Mouse (Mus musculus) MEL (cell line): ENCODE data around the gene Apbb2. TPM values are rescaled to one million over a fixed set of nuclear protein-coding genes. Genes with fewer than 3 reads are reported as not detected.

Source experiments
- DNase-seq: peaks from one replicate; pipeline ENCODE4 v3.0.0; 2011; ENCODE audit warnings: low read depth, low spot score
- H3K27ac ChIP-seq: 2 replicates; pipeline ENCODE4 v1.5.1; 2012; ENCODE audit warnings: low read depth, mild to moderate bottlenecking, control low read depth, low read length, moderate library complexity; ENCODE audit not compliant: control insufficient read depth
- H3K27me3 ChIP-seq, 2 experiments: fragments of 150-350 bp in 1 of 2; sonication (generic) in 1 of 2; 2 replicates each; pipeline ENCODE4 v1.6.1; 2012; ENCODE audit warnings: low read length in 2 of 2, mild to moderate bottlenecking in 2 of 2, improper control_type of control experiment in 1 of 2, moderate library complexity in 1 of 2; ENCODE audit not compliant: insufficient read depth in 2 of 2, control insufficient read depth in 1 of 2
- H3K36me3 ChIP-seq, 2 experiments: 2 replicates each; pipeline ENCODE4 v1.6.1; 2012 to 2014; ENCODE audit warnings: low read length in 2 of 2, improper control_type of control experiment in 1 of 2, inconsistent platforms in 1 of 2, mild to moderate bottlenecking in 1 of 2; ENCODE audit not compliant: insufficient read depth in 2 of 2, control insufficient read depth in 1 of 2
- H3K4me1 ChIP-seq, 2 experiments: fragments of 150-350 bp in 1 of 2; sonication (generic) in 1 of 2; 2 replicates each; pipeline ENCODE4 v1.6.1; 2012; ENCODE audit warnings: low read length in 2 of 2, improper control_type of control experiment in 1 of 2, mild to moderate bottlenecking in 1 of 2; ENCODE audit not compliant: insufficient read depth in 2 of 2, control insufficient read depth in 1 of 2
- H3K4me3 ChIP-seq, 2 experiments: fragments of 150-350 bp in 1 of 2; sonication (generic) in 1 of 2; 2 replicates each; pipeline ENCODE4 v1.5.1; 2012; ENCODE audit warnings: low read depth in 2 of 2, low read length in 2 of 2, mild to moderate bottlenecking in 2 of 2, moderate library complexity in 2 of 2, control low read depth in 1 of 2, improper control_type of control experiment in 1 of 2; ENCODE audit not compliant: control insufficient read depth in 1 of 2, insufficient read depth in 1 of 2
- H3K79me2 ChIP-seq: 2 replicates; pipeline ENCODE4 v1.6.1; 2012; ENCODE audit warnings: mild to moderate bottlenecking, low read length, moderate library complexity; ENCODE audit not compliant: control insufficient read depth, poor library complexity, insufficient read depth
- H3K9ac ChIP-seq: 2 replicates; pipeline ENCODE4 v1.6.1; 2012; ENCODE audit warnings: low read depth, mild to moderate bottlenecking, control low read depth, low read length, moderate library complexity; ENCODE audit not compliant: control insufficient read depth, poor library complexity, severe bottlenecking
- H3K9me3 ChIP-seq: fragments of 150-350 bp; sonication (generic); replicated peaks from 2 replicates; pipeline ENCODE4 v1.6.1; 2012; ENCODE audit warnings: mild to moderate bottlenecking, low read length, improper control_type of control experiment, moderate library complexity; ENCODE audit not compliant: insufficient read depth
- E2F4 ChIP-seq: IDR thresholded peaks from 2 replicates; pipeline ENCODE4 v1.6.1; 2011; ENCODE audit warnings: low read depth, low read length, improper control_type of control experiment, borderline replicate concordance
- EP300 ChIP-seq, 2 experiments: IDR thresholded peaks; 2 replicates each; pipeline ENCODE4 v1.6.1; 2011; ENCODE audit warnings: improper control_type of control experiment in 2 of 2, low read length in 2 of 2, low read depth in 1 of 2, mild to moderate bottlenecking in 1 of 2
- GABPA ChIP-seq: IDR thresholded peaks from 2 replicates; pipeline ENCODE4 v1.6.1; 2012; ENCODE audit warnings: low read depth, mild to moderate bottlenecking, inconsistent platforms, low read length, improper control_type of control experiment, moderate library complexity
- GATA1 ChIP-seq: IDR thresholded peaks from 2 replicates; pipeline ENCODE4 v1.6.1; 2011; ENCODE audit warnings: low read depth, low read length, improper control_type of control experiment
- JUND ChIP-seq: IDR thresholded peaks from 2 replicates; pipeline ENCODE4 v1.6.1; 2011; ENCODE audit warnings: low read depth, mild to moderate bottlenecking, improper control_type of control experiment, low read length
- MAX ChIP-seq: IDR thresholded peaks from 2 replicates; pipeline ENCODE4 v1.6.1; 2011; ENCODE audit warnings: low read length, improper control_type of control experiment
- MEF2A ChIP-seq: IDR thresholded peaks from 2 replicates; pipeline ENCODE4 v1.6.1; 2014; ENCODE audit warnings: low read depth, mild to moderate bottlenecking, inconsistent platforms, low read length, improper control_type of control experiment; ENCODE audit not compliant: poor library complexity, insufficient replicate concordance, severe bottlenecking; ENCODE audit errors: extremely low read depth
- MXI1 ChIP-seq: IDR thresholded peaks from 2 replicates; pipeline ENCODE4 v1.6.1; 2011; ENCODE audit warnings: mild to moderate bottlenecking, low read depth, low read length, improper control_type of control experiment
- MYB ChIP-seq: IDR thresholded peaks from 2 replicates; pipeline ENCODE4 v1.6.1; 2011; ENCODE audit warnings: mild to moderate bottlenecking, low read depth, low read length, improper control_type of control experiment
- NELFE ChIP-seq: IDR thresholded peaks from 2 replicates; pipeline ENCODE4 v1.6.1; 2011; ENCODE audit warnings: low read depth, low read length, improper control_type of control experiment
- NRF1 ChIP-seq: IDR thresholded peaks from 2 replicates; pipeline ENCODE4 v1.6.1; 2014; ENCODE audit warnings: low read depth, mild to moderate bottlenecking, inconsistent platforms, low read length, improper control_type of control experiment, moderate library complexity; ENCODE audit not compliant: poor library complexity, insufficient read depth, severe bottlenecking
- POLR2AphosphoS2 ChIP-seq: IDR thresholded peaks from 2 replicates; pipeline ENCODE4 v1.6.1; 2011; ENCODE audit warnings: low read length, improper control_type of control experiment
- POLR2AphosphoS5 ChIP-seq: IDR thresholded peaks from 2 replicates; pipeline ENCODE4 v1.6.1; 2012; ENCODE audit warnings: low read depth, borderline replicate concordance, mild to moderate bottlenecking, inconsistent platforms, low read length, moderate library complexity, mixed read lengths
- RCOR1 ChIP-seq: IDR thresholded peaks from 2 replicates; pipeline ENCODE4 v1.6.1; 2012; ENCODE audit warnings: low read depth, mild to moderate bottlenecking, inconsistent platforms, low read length, improper control_type of control experiment
- SMC3 ChIP-seq: IDR thresholded peaks from 2 replicates; pipeline ENCODE4 v1.6.1; 2011; ENCODE audit warnings: low read depth, low read length, improper control_type of control experiment
- TAL1 ChIP-seq: IDR thresholded peaks from 2 replicates; pipeline ENCODE4 v1.6.1; 2012; ENCODE audit warnings: mild to moderate bottlenecking, inconsistent platforms, low read length, moderate library complexity, mixed read lengths
- TBP ChIP-seq: IDR thresholded peaks from 2 replicates; pipeline ENCODE4 v1.8.0; 2011; ENCODE audit warnings: low read depth, low read length, improper control_type of control experiment
- TCF12 ChIP-seq: IDR thresholded peaks from 2 replicates; pipeline ENCODE4 v1.6.1; 2014; ENCODE audit warnings: low read depth, mild to moderate bottlenecking, inconsistent platforms, low read length, improper control_type of control experiment, moderate library complexity
- ZKSCAN1 ChIP-seq: IDR thresholded peaks from 2 replicates; pipeline ENCODE4 v1.6.1; 2012; ENCODE audit warnings: low read depth, mild to moderate bottlenecking, inconsistent platforms, low read length, improper control_type of control experiment, moderate library complexity
- ZMIZ1 ChIP-seq: IDR thresholded peaks from 2 replicates; pipeline ENCODE4 v1.6.1; 2012; ENCODE audit warnings: low read depth, mild to moderate bottlenecking, inconsistent platforms, low read length, improper control_type of control experiment, moderate library complexity
- polyA plus RNA-seq, 2 experiments: library from polyadenylated mRNA; stranded (reverse) in 1 of 2; unstranded in 1 of 2; fragments of >175 nt in 1 of 2; fragments of >200 nt in 1 of 2; gene quantifications; 2 replicates each; pipeline versions ENCODE4 v1.2.1 to v1.2.4; 2012; ENCODE audit warnings: low replicate concordance in 2 of 2, low read depth in 1 of 2; ENCODE audit not compliant: insufficient read length in 2 of 2, insufficient read depth in 1 of 2, missing spikeins in 1 of 2
- total RNA-seq: library from RNA; depleted of rRNA; stranded (reverse); fragments of 300-350 nt; gene quantifications from 2 replicates; pipeline ENCODE4 v1.2.3, GENCODE M21; 2012

Apbb2 gene
- total and polyA plus RNA-seq, 3 experiments, result not detected

DNA sequence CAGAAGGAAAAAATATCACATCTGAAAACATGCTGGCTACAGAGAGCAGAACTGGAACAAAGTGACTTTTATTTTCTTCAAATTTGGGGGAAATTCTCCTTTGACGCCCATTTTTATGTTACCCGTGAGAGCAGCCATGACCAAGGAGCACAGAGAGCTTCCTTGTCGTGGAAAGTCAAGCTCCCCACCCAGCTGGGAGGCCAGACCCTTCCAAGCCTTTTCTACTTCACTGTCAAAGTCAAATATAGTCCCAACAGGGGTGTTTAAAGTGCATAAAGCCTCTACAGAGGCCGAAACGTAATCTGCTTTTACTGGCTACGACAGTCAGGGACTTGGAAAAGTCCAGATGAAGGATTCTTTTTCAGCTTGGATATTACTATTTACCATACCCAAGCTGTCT is 101.1 kb downstream of the Apbb2 start:
- Histone ChIP-seq H3K79me2 (no peaks in the 10 kb centered on the region), H3K9ac (no peak overlapping the region), H3K27me3 (no peaks in the 10 kb centered on the region), H3K4me3 (no peak overlapping the region), H3K27ac (no peak overlapping the region), H3K9me3 (no peaks in the 10 kb centered on the region), H3K4me1 (no peaks in the 10 kb centered on the region), H3K36me3 (no peaks in the 10 kb centered on the region)
- DNase-seq, result no peak
- TF ChIP-seq ZMIZ1 (no peak), RCOR1 (no peak)

DNA sequence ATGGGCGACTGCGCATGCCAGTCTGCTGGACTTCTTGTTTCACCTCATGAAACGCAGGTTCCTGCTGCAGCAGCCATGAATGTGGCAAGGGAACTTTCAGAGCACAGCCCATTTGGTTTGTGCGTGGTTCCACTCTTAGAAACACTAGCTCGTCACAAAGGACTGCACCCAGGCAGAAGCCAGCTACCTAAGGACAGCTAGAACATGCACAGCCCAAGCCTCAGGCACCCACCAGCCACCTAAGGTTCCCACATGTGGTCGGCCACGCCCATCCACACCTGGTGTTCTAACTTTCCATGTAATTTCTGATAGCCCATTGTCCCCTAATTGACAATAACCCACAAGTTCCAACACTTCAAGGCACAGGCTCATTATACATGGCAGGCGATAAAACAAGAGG is 102.3 kb downstream of the Apbb2 start:
- Histone ChIP-seq H3K27ac (no peak overlapping the region), H3K27me3 (no peaks in the 10 kb centered on the region), H3K9me3 (no peaks in the 10 kb centered on the region), H3K79me2 (no peaks in the 10 kb centered on the region)
- no peak for TF ChIP-seq EP300 (IDR thresholded peaks at IDR 0.05; ENCODE audit: low read depth in 1 of 2, low read length in 2 of 2)
- TF ChIP-seq TAL1, result no peak
- no peak for TF ChIP-seq SMC3
- TF ChIP-seq MXI1, result no peak
- no peak for TF ChIP-seq ZMIZ1
- no peak for TF ChIP-seq NRF1
- TF ChIP-seq POLR2AphosphoS5, result no peak
- no peak for TF ChIP-seq RCOR1
- no peak for TF ChIP-seq GABPA
- no peak for TF ChIP-seq MEF2A
- no peak for TF ChIP-seq MAX
- TF ChIP-seq TCF12, result no peak
- TF ChIP-seq MYB, result no peak
- TF ChIP-seq TBP, result no peak
- no peak for TF ChIP-seq GATA1
- TF ChIP-seq ZKSCAN1, result no peak
- TF ChIP-seq JUND, result no peak
- TF ChIP-seq NELFE, result no peak
- no peak for TF ChIP-seq POLR2AphosphoS2
- TF ChIP-seq E2F4, result no peak
- TF ChIP-seq, all 39 proteins: peak for 0
- no peak overlapping the region for H3K9ac ChIP-seq
- no peaks in the 10 kb centered on the region for H3K36me3 ChIP-seq
- H3K4me3 ChIP-seq, result no peak overlapping the region
- H3K4me1 ChIP-seq, result no peaks in the 10 kb centered on the region
- DNase-seq, result no peak
